7 mouse cellular contexts compared by ENCODE assay signal in the genomic region with DNA sequence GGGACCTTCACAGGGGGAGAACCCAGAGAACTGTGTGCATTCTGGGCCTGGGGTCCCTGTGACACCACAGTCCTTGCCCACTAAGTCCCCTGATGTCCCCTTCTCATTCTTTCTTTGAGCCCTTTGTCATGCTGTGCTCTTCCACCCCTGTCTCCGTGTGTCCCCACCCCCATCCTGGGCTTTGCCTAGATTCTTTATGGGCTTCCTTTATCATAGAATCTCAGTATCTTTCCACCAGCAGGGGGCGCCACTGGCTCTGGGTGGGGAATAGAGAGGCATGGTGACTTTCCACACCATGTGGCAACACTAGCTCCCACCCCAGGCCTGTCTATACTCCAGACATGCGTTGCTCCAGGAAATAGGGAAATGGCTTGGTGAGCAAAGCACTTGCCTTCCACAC. TPM values are rescaled to one million over a fixed set of nuclear protein-coding genes. Genes with fewer than 3 reads are reported as not detected.
DNase-seq lines count a peak whose midpoint lies in the region; ATAC-seq lines count a peak whose summit lies in the region.

No protein-coding gene starts in this region.

- peaks cover 61% of the 10 kb centered on the region for H3K4me1 ChIP-seq in embryonic facial prominence, embryonic 10.5 days
- peaks cover 52% of the 10 kb centered on the region for H3K4me1 ChIP-seq in limb, embryonic 10.5 days
- peaks cover 34% of the 10 kb centered on the region for H3K4me1 ChIP-seq in midbrain, embryonic 12.5 days

- peaks cover 16% of the 10 kb centered on the region; the same call in 1 of the 2 replicates for H3K27me3 ChIP-seq in embryonic facial prominence, embryonic 10.5 days (replicated peaks; ENCODE audit: low read depth, poor library complexity, severe bottlenecking)
- no peaks in the 10 kb centered on the region for H3K27me3 ChIP-seq in limb, embryonic 10.5 days (ENCODE audit: low read depth, poor library complexity, severe bottlenecking)
- 0 out of 2 replicates have a peak, but pooled peaks cover 17% of the 10 kb centered on the region for H3K27me3 ChIP-seq in midbrain, embryonic 12.5 days

- no peaks in the 10 kb centered on the region for H3K36me3 ChIP-seq in embryonic facial prominence, embryonic 10.5 days (replicated peaks)
- no peaks in the 10 kb centered on the region for H3K36me3 ChIP-seq in limb, embryonic 10.5 days
- no peaks in the 10 kb centered on the region for H3K36me3 ChIP-seq in midbrain, embryonic 12.5 days

- peak overlapping the region; percentile 81 for H3K27ac ChIP-seq in embryonic facial prominence, embryonic 10.5 days (replicated peaks)
- peak overlapping the region; percentile 72; the same call in 1 of the 2 replicates for H3K27ac ChIP-seq in limb, embryonic 10.5 days
- H3K27ac ChIP-seq in midbrain, embryonic 12.5 days (replicated peaks), result no peak overlapping the region

- no peak overlapping the region for H3K4me2 ChIP-seq in midbrain, embryonic 12.5 days (replicated peaks)

- H3K4me3 ChIP-seq in embryonic facial prominence, embryonic 10.5 days, result 0 out of 2 replicates have a peak overlapping the region, but pooled peaks have one; percentile 18
- no peak overlapping the region for H3K4me3 ChIP-seq in limb, embryonic 10.5 days
- no peak overlapping the region for H3K4me3 ChIP-seq in midbrain, embryonic 12.5 days

- H3K9me3 ChIP-seq in embryonic facial prominence, embryonic 10.5 days, result no peaks in the 10 kb centered on the region
- no peaks in the 10 kb centered on the region for H3K9me3 ChIP-seq in limb, embryonic 10.5 days (replicated peaks)
- no peaks in the 10 kb centered on the region for H3K9me3 ChIP-seq in midbrain, embryonic 12.5 days

- ATAC-seq in midbrain, embryonic 12.5 days (ENCODE audit: low FRiP score, low read depth), result peak; percentile 69

- 9% methylated on average over 3 of the region's 3 CpGs for WGBS in embryonic facial prominence, embryonic 10.5 days
- 14% methylated on average over 3 of the region's 3 CpGs for WGBS in limb, embryonic 10.5 days
- 0% methylated on average over 3 of the region's 3 CpGs for WGBS in midbrain, embryonic 12.5 days

- peak; percentile 98 for DNase-seq in adrenal gland, postnatal 14 days
- DNase-seq in embryonic facial prominence, embryonic 10.5 days (ENCODE audit: low spot score), result peak; percentile 89
- DNase-seq in heart, adult 11 months, result peak; percentile 99
- DNase-seq in kidney, adult 11 months, result peak; percentile 76
- peak; percentile 91 for DNase-seq in limb, embryonic 10.5 days (ENCODE audit: low spot score)
- peak; percentile 84 for DNase-seq in skeletal muscle tissue, adult 2 months (ENCODE audit: low read depth, low spot score)

- H3K9ac ChIP-seq in midbrain, embryonic 12.5 days (replicated peaks), result no peak overlapping the region

RNA-seq across cellular contexts. Expression of a gene that starts 46.1 kb away (rescaled TPM):
- 18.1 and 18.6 TPM in 2 replicates for total RNA-seq in adrenal gland, postnatal 14 days (2021)
- 15.5 TPM in 2 replicates for polyA plus RNA-seq in embryonic facial prominence, embryonic 10.5 days (2016; fragmentation: Nextera tagmentation; extraction: Ambion mirVana)
- polyA plus RNA-seq in limb, embryonic 10.5 days (2016; fragmentation: Nextera tagmentation; extraction: Ambion mirVana), result 20.1 and 28.0 TPM in 2 replicates
- polyA plus RNA-seq in midbrain, embryonic 12.5 days (2016; fragmentation: Nextera tagmentation; extraction: Ambion mirVana), result 16.1 and 17.5 TPM in 2 replicates

RNA-seq across cellular contexts. Expression of a gene that starts 57.1 kb away (rescaled TPM):
- not detected in 2 replicates for total RNA-seq in adrenal gland, postnatal 14 days (2021)
- 0.15 and 0.19 TPM in 2 replicates for polyA plus RNA-seq in embryonic facial prominence, embryonic 10.5 days (2016; fragmentation: Nextera tagmentation; extraction: Ambion mirVana)
- 0.09 TPM in 1 of 2 replicates, not detected in the other for polyA plus RNA-seq in limb, embryonic 10.5 days (2016; fragmentation: Nextera tagmentation; extraction: Ambion mirVana)
- 2.6 and 2.9 TPM in 2 replicates for polyA plus RNA-seq in midbrain, embryonic 12.5 days (2016; fragmentation: Nextera tagmentation; extraction: Ambion mirVana)
